Mouse (Mus musculus): Measurements from ENCODE around the gene Myo1g. TPM values are rescaled to one million over a fixed set of nuclear protein-coding genes. Genes with fewer than 3 reads are reported as not detected.

Myo1g gene
- polyA plus RNA-seq, 1 experiment from 2014 or later: 1.0 TPM

GRCm38 (mm10) chr11:6489691-6490503, 30.9 kb downstream of the Myo1g start:
- Histone ChIP-seq H3K9ac (replicated peaks; ENCODE audit: low read length) (no peak overlapping the region), H3K4me2 (replicated peaks; ENCODE audit: low read depth, low read length) (no peak overlapping the region), H3K4me1 (ENCODE audit: insufficient read depth, low read length) (no peaks in the 10 kb centered on the region), H3K9me3 (ENCODE audit: low read length) (no peaks in the 10 kb centered on the region), H3K4me3 (ENCODE audit: low read length) (no peak overlapping the region), H3K27me3 (ENCODE audit: insufficient read depth, low read length) (no peaks in the 10 kb centered on the region), H3K36me3 (ENCODE audit: insufficient read depth, low read length) (no peaks in the 10 kb centered on the region), H3K27ac (ENCODE audit: low read length) (no peak overlapping the region)
- peak; percentile 57 for ATAC-seq (ENCODE audit: low FRiP score, low TSS enrichment)
- WGBS: 49% methylated on average over 6 of the region's 6 CpGs

GRCm38 (mm10) chr11:6489257-6489656, 31.5 kb downstream of the Myo1g start:
- Histone ChIP-seq H3K36me3 (ENCODE audit: insufficient read depth, low read length) (no peaks in the 10 kb centered on the region), H3K4me3 (ENCODE audit: low read length) (no peak overlapping the region), H3K4me1 (ENCODE audit: insufficient read depth, low read length) (no peaks in the 10 kb centered on the region), H3K9me3 (ENCODE audit: low read length) (no peaks in the 10 kb centered on the region), H3K4me2 (replicated peaks; ENCODE audit: low read depth, low read length) (no peak overlapping the region), H3K27me3 (ENCODE audit: insufficient read depth, low read length) (no peaks in the 10 kb centered on the region), H3K27ac (ENCODE audit: low read length) (no peak overlapping the region), H3K9ac (replicated peaks; ENCODE audit: low read length) (no peak overlapping the region)
- WGBS: 87% methylated on average over 7 of the region's 7 CpGs
- no peak for ATAC-seq (ENCODE audit: low FRiP score, low TSS enrichment)

- Histone ChIP-seq H3K4me3 (ENCODE audit: low read length) (no peak overlapping the region), H3K4me2 (replicated peaks; ENCODE audit: low read depth, low read length) (no peak overlapping the region), H3K9ac (replicated peaks; ENCODE audit: low read length) (no peak overlapping the region), H3K9me3 (ENCODE audit: low read length) (no peaks in the 10 kb centered on the region), H3K27ac (ENCODE audit: low read length) (no peak overlapping the region), H3K4me1 (ENCODE audit: insufficient read depth, low read length) (no peaks in the 10 kb centered on the region), H3K36me3 (ENCODE audit: insufficient read depth, low read length) (no peaks in the 10 kb centered on the region), H3K27me3 (ENCODE audit: insufficient read depth, low read length) (no peaks in the 10 kb centered on the region)
- 96% methylated on average over 5 of the region's 5 CpGs for WGBS
- no peak for ATAC-seq (ENCODE audit: low FRiP score, low TSS enrichment)
Measured at GRCm38 (mm10) chr11:6488041-6488684, 32.6 kb downstream of the Myo1g start.

GRCm38 (mm10) chr11:6487496-6487895, 33.3 kb downstream of the Myo1g start:
- H3K4me2 ChIP-seq (replicated peaks; ENCODE audit: low read depth, low read length): no peak overlapping the region
- H3K27me3 ChIP-seq (ENCODE audit: insufficient read depth, low read length): no peaks in the 10 kb centered on the region
- WGBS: 51% methylated on average over 7 of the region's 7 CpGs
- no peak overlapping the region for H3K9ac ChIP-seq (replicated peaks; ENCODE audit: low read length)
- H3K36me3 ChIP-seq (ENCODE audit: insufficient read depth, low read length): no peaks in the 10 kb centered on the region
- no peak overlapping the region for H3K4me3 ChIP-seq (ENCODE audit: low read length)
- no peaks in the 10 kb centered on the region for H3K9me3 ChIP-seq (ENCODE audit: low read length)
- no peak for ATAC-seq (ENCODE audit: low FRiP score, low TSS enrichment)
- no peaks in the 10 kb centered on the region for H3K4me1 ChIP-seq (ENCODE audit: insufficient read depth, low read length)
- no peak overlapping the region for H3K27ac ChIP-seq (ENCODE audit: low read length)

GRCm38 (mm10) chr11:6486916-6487315, 33.8 kb downstream of the Myo1g start:
- 66% methylated on average over 6 of the region's 6 CpGs for WGBS
- no peaks in the 10 kb centered on the region for H3K9me3 ChIP-seq (ENCODE audit: low read length)

GRCm38 (mm10) chr11:6484244-6484959, 36.4 kb downstream of the Myo1g start:
- H3K27me3 ChIP-seq (ENCODE audit: insufficient read depth, low read length): no peaks in the 10 kb centered on the region
- ATAC-seq (ENCODE audit: low FRiP score, low TSS enrichment): no peak
- H3K9ac ChIP-seq (replicated peaks; ENCODE audit: low read length): no peak overlapping the region
- no peaks in the 10 kb centered on the region for H3K36me3 ChIP-seq (ENCODE audit: insufficient read depth, low read length)
- no peak overlapping the region for H3K4me3 ChIP-seq (ENCODE audit: low read length)
- H3K9me3 ChIP-seq (ENCODE audit: low read length): no peaks in the 10 kb centered on the region
- no peak overlapping the region for H3K4me2 ChIP-seq (replicated peaks; ENCODE audit: low read depth, low read length)
- H3K27ac ChIP-seq (ENCODE audit: low read length): no peak overlapping the region
- 54% methylated on average over 3 of the region's 3 CpGs for WGBS
- no peaks in the 10 kb centered on the region for H3K4me1 ChIP-seq (ENCODE audit: insufficient read depth, low read length)

More at GRCm38 (mm10) chr11:6486916-6487315, 33.8 kb downstream of the Myo1g start:
- Histone ChIP-seq H3K9ac (replicated peaks; ENCODE audit: low read length) (no peak overlapping the region), H3K36me3 (ENCODE audit: insufficient read depth, low read length) (no peaks in the 10 kb centered on the region), H3K4me3 (ENCODE audit: low read length) (no peak overlapping the region), H3K4me1 (ENCODE audit: insufficient read depth, low read length) (no peaks in the 10 kb centered on the region), H3K4me2 (replicated peaks; ENCODE audit: low read depth, low read length) (no peak overlapping the region), H3K27me3 (ENCODE audit: insufficient read depth, low read length) (no peaks in the 10 kb centered on the region), H3K27ac (ENCODE audit: low read length) (no peak overlapping the region)
- no peak for ATAC-seq (ENCODE audit: low FRiP score, low TSS enrichment)

GRCm38 (mm10) chr11:6483103-6483502, 37.7 kb downstream of the Myo1g start:
- H3K9me3 ChIP-seq (ENCODE audit: low read length): no peaks in the 10 kb centered on the region
- H3K27me3 ChIP-seq (ENCODE audit: insufficient read depth, low read length): no peaks in the 10 kb centered on the region
- H3K4me3 ChIP-seq (ENCODE audit: low read length): no peak overlapping the region
- H3K36me3 ChIP-seq (ENCODE audit: insufficient read depth, low read length): no peaks in the 10 kb centered on the region
- ATAC-seq (ENCODE audit: low FRiP score, low TSS enrichment): no peak
- H3K4me2 ChIP-seq (replicated peaks; ENCODE audit: low read depth, low read length): no peak overlapping the region
- 81% methylated on average over 2 of the region's 2 CpGs for WGBS
- no peak overlapping the region for H3K27ac ChIP-seq (ENCODE audit: low read length)
- no peak overlapping the region for H3K9ac ChIP-seq (replicated peaks; ENCODE audit: low read length)
- no peaks in the 10 kb centered on the region for H3K4me1 ChIP-seq (ENCODE audit: insufficient read depth, low read length)

GRCm38 (mm10) chr11:6481669-6482185, 39.0 kb downstream of the Myo1g start:
- no peak overlapping the region for H3K9ac ChIP-seq (replicated peaks; ENCODE audit: low read length)
- no peaks in the 10 kb centered on the region for H3K9me3 ChIP-seq (ENCODE audit: low read length)
- no peaks in the 10 kb centered on the region for H3K36me3 ChIP-seq (ENCODE audit: insufficient read depth, low read length)
- no peak for ATAC-seq (ENCODE audit: low FRiP score, low TSS enrichment)
- no peak overlapping the region for H3K4me2 ChIP-seq (replicated peaks; ENCODE audit: low read depth, low read length)
- H3K27me3 ChIP-seq (ENCODE audit: insufficient read depth, low read length): no peaks in the 10 kb centered on the region
- H3K4me1 ChIP-seq (ENCODE audit: insufficient read depth, low read length): no peaks in the 10 kb centered on the region
- WGBS: 64% methylated on average over 6 of the region's 6 CpGs
- H3K4me3 ChIP-seq (ENCODE audit: low read length): no peak overlapping the region
- H3K27ac ChIP-seq (ENCODE audit: low read length): no peak overlapping the region

GRCm38 (mm10) chr11:6480681-6481405, 39.9 kb downstream of the Myo1g start:
- no peaks in the 10 kb centered on the region for H3K36me3 ChIP-seq (ENCODE audit: insufficient read depth, low read length)
- no peak overlapping the region for H3K27ac ChIP-seq (ENCODE audit: low read length)
- H3K4me3 ChIP-seq (ENCODE audit: low read length): no peak overlapping the region
- no peaks in the 10 kb centered on the region for H3K4me1 ChIP-seq (ENCODE audit: insufficient read depth, low read length)
- H3K9me3 ChIP-seq (ENCODE audit: low read length): no peaks in the 10 kb centered on the region
- WGBS: 67% methylated on average over 13 of the region's 13 CpGs
- no peak overlapping the region for H3K4me2 ChIP-seq (replicated peaks; ENCODE audit: low read depth, low read length)
- no peak overlapping the region for H3K9ac ChIP-seq (replicated peaks; ENCODE audit: low read length)
- no peaks in the 10 kb centered on the region for H3K27me3 ChIP-seq (ENCODE audit: insufficient read depth, low read length)
- ATAC-seq (ENCODE audit: low FRiP score, low TSS enrichment): no peak
